In genomic region chr4:97924855-97925254, GRCm38 (mm10) we compare ENCODE assay signal across 10 mouse cellular contexts.
A peak's percentile ranks its signal among the peaks of the same experiment; 100 is the strongest.
DNase-seq lines count a peak whose midpoint lies in the region; ATAC-seq and TF ChIP-seq lines count a peak whose summit lies in the region.
"Had no signal": no experiment of that assay in that cellular context is flagged by ENCODE, and none has a peak within 500 bp of the region (broad histone marks: within the 10 kb centered on the region; RNA-seq: fewer than 3 reads in every experiment).

No protein-coding gene starts in this region.

- ATAC-seq in neural tube, embryonic 13.5 days (ENCODE audit: low read depth) = no peak
- ATAC-seq in frontal cortex, adult (ENCODE audit: low TSS enrichment) = no peak

- no peak for DNase-seq in heart, adult 2 months
- no peak for DNase-seq in heart, adult 18-20 months
- no peak for DNase-seq in layer of hippocampus, adult 2 months (ENCODE audit: low spot score in 2 of 2)
- no peak for DNase-seq in layer of hippocampus, adult 18-20 months (ENCODE audit: low spot score in 2 of 2)
- DNase-seq in neural tube, embryonic 10.5 days (ENCODE audit: extremely low spot score, low spot score) = no peak
- DNase-seq in right cerebral cortex, postnatal 14 days = no peak
- DNase-seq: heart, postnatal 4 days; thymus, postnatal 25 days had no signal

- H3K27ac ChIP-seq in heart, adult 2 months = peak overlapping the region; percentile 70
- peak overlapping the region; percentile 66 for H3K27ac ChIP-seq in layer of hippocampus, adult 2 months
- peak overlapping the region; percentile 19; the same call in 1 of the 2 replicates for H3K27ac ChIP-seq in neural tube, embryonic 13.5 days (replicated peaks)

- peaks cover 18% of the 10 kb centered on the region for H3K36me3 ChIP-seq in heart, adult 2 months (ENCODE audit: control insufficient read depth, insufficient read depth, low read length)
- no peaks in the 10 kb centered on the region for H3K36me3 ChIP-seq in neural tube, embryonic 13.5 days

- no peak overlapping the region for H3K4me3 ChIP-seq in heart, adult 2 months
- no peak overlapping the region for H3K4me3 ChIP-seq in layer of hippocampus, adult 2 months
- no peak overlapping the region for H3K4me3 ChIP-seq in neural tube, embryonic 13.5 days

- no peak for TF ChIP-seq EP300 in heart, adult 2 months (IDR thresholded peaks at IDR 0.05; ENCODE audit: insufficient read depth, low read depth, low read length)

- no peaks in the 10 kb centered on the region for H3K27me3 ChIP-seq in heart, adult 2 months (ENCODE audit: control insufficient read depth, insufficient read depth, low read length)
- H3K27me3 ChIP-seq in neural tube, embryonic 13.5 days = no peaks in the 10 kb centered on the region

- H3K79me2 ChIP-seq in heart, adult 2 months (replicated peaks; ENCODE audit: control insufficient read depth, insufficient read depth, low read length) = peaks cover 3% of the 10 kb centered on the region; the same call in 1 of the 2 replicates

- peaks cover 18% of the 10 kb centered on the region for H3K4me1 ChIP-seq in heart, adult 2 months (ENCODE audit: control insufficient read depth, insufficient read depth, low read length)
- H3K4me1 ChIP-seq in neural tube, embryonic 13.5 days (replicated peaks) = peaks cover 48% of the 10 kb centered on the region

- H3K9ac ChIP-seq in heart, adult 2 months (ENCODE audit: low read depth, low read length) = no peak overlapping the region
- H3K9ac ChIP-seq in neural tube, embryonic 13.5 days = no peak overlapping the region

- no peak overlapping the region for H3K4me2 ChIP-seq in neural tube, embryonic 13.5 days

- no peaks in the 10 kb centered on the region for H3K9me3 ChIP-seq in neural tube, embryonic 13.5 days

- WGBS in heart, adult 2 months = 80% methylated on average over 3 of the region's 3 CpGs
- 88% methylated on average over 3 of the region's 3 CpGs for WGBS in neural tube, embryonic 13.5 days

- intact Hi-C loops in heart, adult 2 months (cut with DNase I) = loop anchor here (5.0 kb wide), 5 partner anchors 37 to 397 kb away; partner anchors contain the start of gene E130114P18Rik

- TF ChIP-seq CTCF in heart, adult 2 months (IDR thresholded peaks at IDR 0.05) = no peak
- no peak for TF ChIP-seq CTCF in layer of hippocampus, adult 2 months (conservative IDR thresholded peaks at IDR 0.05)

- TF ChIP-seq POLR2A in heart, adult 2 months (IDR thresholded peaks at IDR 0.05; ENCODE audit: insufficient read depth, low read depth, low read length) = no peak

Comparison
In these comparisons a context has a peak if more than half of its experiments do, and no peak if none do; other contexts are left out.
1. H3K27ac ChIP-seq: peak in every context shown above with its lines; median percentile 70 in heart, adult 2 months; 66 in layer of hippocampus, adult 2 months; 19 in neural tube, embryonic 13.5 days.